Mouse (Mus musculus): Measurements from ENCODE around the gene Slc26a5. TPM values are rescaled to one million over a fixed set of nuclear protein-coding genes. Genes with fewer than 3 reads are reported as not detected.

Slc26a5 gene
- polyA plus RNA-seq, 1 experiment from 2014 or later, result 0.34 TPM

DNA sequence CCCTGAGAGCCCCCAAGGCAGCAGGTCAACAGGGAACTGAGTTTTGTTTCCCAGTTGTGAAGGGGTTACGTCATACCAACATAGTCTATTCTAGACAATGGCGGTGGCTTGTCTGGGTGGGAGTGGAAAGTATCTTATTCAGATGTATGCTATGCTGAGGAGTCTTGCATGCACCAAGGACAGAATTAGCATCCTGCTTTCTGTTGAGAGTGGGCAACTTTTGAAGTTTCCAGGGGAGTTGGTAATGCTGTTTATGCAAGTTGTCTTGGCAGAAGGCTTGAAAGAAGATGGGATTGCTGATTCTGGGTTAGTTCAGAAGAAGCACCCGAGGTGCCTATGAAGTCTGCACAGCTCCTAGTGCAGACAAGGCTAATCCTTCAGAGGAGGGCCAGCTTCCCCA, 28.8 kb upstream of the Slc26a5 start:
- H3K27ac ChIP-seq (replicated peaks; ENCODE audit: low read depth, low read length), result no peak overlapping the region
- no peak overlapping the region for H3K9ac ChIP-seq (replicated peaks; ENCODE audit: low read length)
- no peak for DNase-seq
- no peaks in the 10 kb centered on the region for H3K27me3 ChIP-seq (ENCODE audit: control insufficient read depth, insufficient read depth, low read length)
- H3K9me3 ChIP-seq (ENCODE audit: control insufficient read depth, low read length), result no peaks in the 10 kb centered on the region
- H3K36me3 ChIP-seq (ENCODE audit: control insufficient read depth, insufficient read depth, low read length), result no peaks in the 10 kb centered on the region
- no peak overlapping the region for H3K4me3 ChIP-seq (replicated peaks; ENCODE audit: low read depth, low read length)
- WGBS, result 84% methylated on average over 3 of the region's 3 CpGs
- no peaks in the 10 kb centered on the region for H3K4me1 ChIP-seq (ENCODE audit: control insufficient read depth, insufficient read depth, low read length)
- no peak for ATAC-seq (ENCODE audit: low FRiP score, low TSS enrichment)
- H3K4me2 ChIP-seq (ENCODE audit: low read length), result no peak overlapping the region

DNA sequence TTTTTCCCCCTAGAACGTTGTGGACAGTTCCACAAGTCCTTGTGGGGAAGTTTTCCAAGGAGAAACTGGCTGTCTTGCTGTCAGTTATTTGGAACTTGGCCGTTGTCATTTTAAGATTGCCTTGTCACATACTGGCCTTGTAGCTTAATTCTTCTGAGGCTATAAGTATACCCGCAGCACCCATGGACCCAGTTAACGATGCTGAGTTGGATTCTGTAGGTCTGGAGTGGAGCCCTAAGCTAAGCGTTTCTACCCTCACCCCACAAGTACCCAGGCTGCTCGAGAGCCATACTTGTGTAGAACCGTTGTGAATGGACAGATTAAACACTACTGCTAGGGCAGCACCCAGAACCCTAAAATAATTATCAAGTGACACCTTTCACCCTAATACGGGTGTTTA, 1.3 kb upstream of the Slc26a5 start:
- Histone ChIP-seq H3K9ac (replicated peaks; ENCODE audit: low read length) (no peak overlapping the region), H3K4me1 (ENCODE audit: control insufficient read depth, insufficient read depth, low read length) (peaks cover 6% of the 10 kb centered on the region), H3K36me3 (ENCODE audit: control insufficient read depth, insufficient read depth, low read length) (no peaks in the 10 kb centered on the region), H3K27me3 (ENCODE audit: control insufficient read depth, insufficient read depth, low read length) (no peaks in the 10 kb centered on the region), H3K4me2 (ENCODE audit: low read length) (peak overlapping the region; percentile 62), H3K9me3 (ENCODE audit: control insufficient read depth, low read length) (no peaks in the 10 kb centered on the region), H3K4me3 (replicated peaks; ENCODE audit: low read depth, low read length) (no peak overlapping the region), H3K27ac (replicated peaks; ENCODE audit: low read depth, low read length) (0 out of 2 replicates have a peak overlapping the region, but pooled peaks have one; percentile 14)
- no peak for ATAC-seq (ENCODE audit: low FRiP score, low TSS enrichment)
- DNase-seq, result no peak
- 68% methylated on average over 8 of the region's 8 CpGs for WGBS

DNA sequence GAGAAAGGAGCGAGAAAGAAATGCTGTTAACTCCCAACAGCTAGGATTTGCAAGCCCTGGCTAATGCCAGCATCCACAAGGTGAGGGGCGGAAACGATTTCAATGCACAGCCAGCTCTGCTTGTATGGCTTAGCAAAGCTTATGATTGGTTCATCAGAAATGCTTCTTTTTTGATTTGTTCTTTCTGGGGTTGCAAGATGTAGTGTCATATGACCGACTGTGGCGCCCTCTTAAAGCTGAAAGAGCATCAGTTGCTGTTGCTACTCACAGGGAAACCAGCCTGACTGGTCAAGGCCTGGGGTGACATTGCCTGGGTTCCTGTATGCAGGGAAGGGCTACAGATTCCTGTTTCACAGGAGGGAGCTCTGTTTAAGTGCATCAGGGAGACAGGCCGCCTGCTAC, 908 bp upstream of the Slc26a5 start:
- peak; percentile 76 for DNase-seq
- Histone ChIP-seq H3K9me3 (ENCODE audit: control insufficient read depth, low read length) (no peaks in the 10 kb centered on the region), H3K4me1 (ENCODE audit: control insufficient read depth, insufficient read depth, low read length) (peaks cover 6% of the 10 kb centered on the region), H3K27me3 (ENCODE audit: control insufficient read depth, insufficient read depth, low read length) (no peaks in the 10 kb centered on the region), H3K4me3 (replicated peaks; ENCODE audit: low read depth, low read length) (peak overlapping the region; percentile 33), H3K4me2 (ENCODE audit: low read length) (peak overlapping the region; percentile 62), H3K27ac (replicated peaks; ENCODE audit: low read depth, low read length) (0 out of 2 replicates have a peak overlapping the region, but pooled peaks have one; percentile 14), H3K36me3 (ENCODE audit: control insufficient read depth, insufficient read depth, low read length) (no peaks in the 10 kb centered on the region), H3K9ac (replicated peaks; ENCODE audit: low read length) (no peak overlapping the region)
- peak; percentile 78; the same call in 1 of the 2 replicates for ATAC-seq (ENCODE audit: low FRiP score, low TSS enrichment)
- 4% methylated on average over 6 of the region's 6 CpGs for WGBS

DNA sequence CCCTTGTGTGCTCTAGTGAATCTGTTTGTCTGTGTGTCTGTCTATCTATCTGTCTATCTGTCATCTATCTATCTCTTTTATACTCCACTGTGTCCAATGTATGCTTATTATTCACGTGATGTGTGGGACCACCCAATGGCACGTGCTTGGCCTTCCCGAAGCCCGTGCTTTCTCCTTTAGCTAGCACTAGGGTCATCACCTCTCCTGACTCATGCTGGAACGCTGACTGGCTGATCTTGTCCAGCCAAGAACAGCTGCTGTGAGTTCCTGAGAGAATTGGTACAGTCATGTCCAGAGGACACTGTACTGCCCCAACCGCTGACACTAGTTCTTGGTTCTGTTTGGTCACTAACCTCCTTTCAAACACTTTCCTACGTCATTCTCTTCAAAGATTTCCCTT, 6.8 kb downstream of the Slc26a5 start:
- ATAC-seq (ENCODE audit: low FRiP score, low TSS enrichment) (no peak), DNase-seq (no peak)
- Histone ChIP-seq H3K27me3 (ENCODE audit: control insufficient read depth, insufficient read depth, low read length) (no peaks in the 10 kb centered on the region), H3K4me1 (ENCODE audit: control insufficient read depth, insufficient read depth, low read length) (no peaks in the 10 kb centered on the region), H3K4me2 (ENCODE audit: low read length) (no peak overlapping the region), H3K9me3 (ENCODE audit: control insufficient read depth, low read length) (no peaks in the 10 kb centered on the region), H3K36me3 (ENCODE audit: control insufficient read depth, insufficient read depth, low read length) (no peaks in the 10 kb centered on the region), H3K9ac (replicated peaks; ENCODE audit: low read length) (no peak overlapping the region), H3K4me3 (replicated peaks; ENCODE audit: low read depth, low read length) (no peak overlapping the region), H3K27ac (replicated peaks; ENCODE audit: low read depth, low read length) (no peak overlapping the region)
- WGBS, result 87% methylated on average over 7 of the region's 7 CpGs

DNA sequence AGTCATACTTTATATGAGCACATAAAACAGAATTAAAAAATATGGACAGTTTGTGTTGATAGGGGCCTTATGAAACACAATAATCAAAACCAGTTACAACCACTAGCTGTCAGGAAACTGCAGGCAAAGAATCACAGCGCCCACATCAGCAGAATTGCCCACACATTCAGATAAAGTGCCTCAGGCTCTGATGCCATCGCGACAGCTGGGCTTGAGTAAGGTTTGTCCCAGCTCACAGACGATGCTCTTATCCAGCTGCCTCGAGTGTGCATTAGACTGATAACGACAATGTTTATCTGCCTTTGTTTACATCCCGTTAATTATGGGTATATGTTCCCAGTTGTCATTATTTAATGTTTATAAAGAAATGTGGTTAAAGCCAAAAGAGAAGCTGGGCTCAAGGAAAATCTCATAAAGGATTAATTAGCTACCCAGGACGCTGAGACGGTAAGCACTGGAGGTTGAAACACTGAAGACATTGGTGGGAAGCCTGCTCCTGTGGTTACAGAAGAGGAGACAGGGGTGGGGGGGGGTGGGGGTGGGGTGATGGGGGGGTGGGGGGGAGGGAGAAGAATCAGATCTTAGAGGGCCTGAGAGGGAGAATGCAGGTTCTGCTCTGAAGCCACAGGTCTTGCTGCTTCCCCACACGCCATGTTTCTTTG, 13.6 kb downstream of the Slc26a5 start:
- H3K27ac ChIP-seq (replicated peaks; ENCODE audit: low read depth, low read length), result peak overlapping the region; percentile 45; the same call in 1 of the 2 replicates
- no peaks in the 10 kb centered on the region for H3K4me1 ChIP-seq (ENCODE audit: control insufficient read depth, insufficient read depth, low read length)
- H3K36me3 ChIP-seq (ENCODE audit: control insufficient read depth, insufficient read depth, low read length), result no peaks in the 10 kb centered on the region
- no peak overlapping the region for H3K4me2 ChIP-seq (ENCODE audit: low read length)
- H3K9me3 ChIP-seq (ENCODE audit: control insufficient read depth, low read length), result no peaks in the 10 kb centered on the region
- WGBS, result 47% methylated on average over 10 of the region's 10 CpGs
- ATAC-seq (ENCODE audit: low FRiP score, low TSS enrichment) (no peak; the same call in 1 of the 2 replicates), DNase-seq (peak; percentile 68)
- H3K9ac ChIP-seq (replicated peaks; ENCODE audit: low read length), result no peak overlapping the region
- H3K27me3 ChIP-seq (ENCODE audit: control insufficient read depth, insufficient read depth, low read length), result no peaks in the 10 kb centered on the region
- H3K4me3 ChIP-seq (replicated peaks; ENCODE audit: low read depth, low read length), result no peak overlapping the region

DNA sequence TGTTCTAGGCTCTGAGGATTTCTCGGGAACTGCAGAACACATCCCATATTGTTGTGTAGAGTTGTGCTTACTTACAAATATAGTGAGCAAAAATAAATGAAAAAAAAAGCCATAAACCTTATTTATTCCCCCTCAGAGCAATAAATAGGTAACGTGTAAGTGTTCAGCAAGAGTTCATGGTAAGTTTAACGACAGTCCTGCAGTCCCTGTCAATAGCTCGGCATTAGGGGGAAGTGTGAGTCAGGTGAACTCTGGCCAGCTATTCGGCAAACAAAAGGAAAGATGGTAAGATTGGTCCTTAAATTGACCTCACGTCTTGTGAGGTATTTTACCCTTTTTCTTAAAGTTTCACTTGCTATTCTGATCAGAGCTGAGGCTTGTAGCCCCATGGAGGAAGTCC, 18.0 kb downstream of the Slc26a5 start:
- no peaks in the 10 kb centered on the region for H3K36me3 ChIP-seq (ENCODE audit: control insufficient read depth, insufficient read depth, low read length)
- ATAC-seq (ENCODE audit: low FRiP score, low TSS enrichment) (no peak), DNase-seq (no peak)
- WGBS, result 89% methylated on average over 6 of the region's 6 CpGs
- H3K27ac ChIP-seq (replicated peaks; ENCODE audit: low read depth, low read length), result no peak overlapping the region
- H3K9me3 ChIP-seq (ENCODE audit: control insufficient read depth, low read length), result no peaks in the 10 kb centered on the region
- no peak overlapping the region for H3K4me2 ChIP-seq (ENCODE audit: low read length)
- no peak overlapping the region for H3K9ac ChIP-seq (replicated peaks; ENCODE audit: low read length)
- no peaks in the 10 kb centered on the region for H3K4me1 ChIP-seq (ENCODE audit: control insufficient read depth, insufficient read depth, low read length)
- H3K4me3 ChIP-seq (replicated peaks; ENCODE audit: low read depth, low read length), result no peak overlapping the region
- H3K27me3 ChIP-seq (ENCODE audit: control insufficient read depth, insufficient read depth, low read length), result no peaks in the 10 kb centered on the region

DNA sequence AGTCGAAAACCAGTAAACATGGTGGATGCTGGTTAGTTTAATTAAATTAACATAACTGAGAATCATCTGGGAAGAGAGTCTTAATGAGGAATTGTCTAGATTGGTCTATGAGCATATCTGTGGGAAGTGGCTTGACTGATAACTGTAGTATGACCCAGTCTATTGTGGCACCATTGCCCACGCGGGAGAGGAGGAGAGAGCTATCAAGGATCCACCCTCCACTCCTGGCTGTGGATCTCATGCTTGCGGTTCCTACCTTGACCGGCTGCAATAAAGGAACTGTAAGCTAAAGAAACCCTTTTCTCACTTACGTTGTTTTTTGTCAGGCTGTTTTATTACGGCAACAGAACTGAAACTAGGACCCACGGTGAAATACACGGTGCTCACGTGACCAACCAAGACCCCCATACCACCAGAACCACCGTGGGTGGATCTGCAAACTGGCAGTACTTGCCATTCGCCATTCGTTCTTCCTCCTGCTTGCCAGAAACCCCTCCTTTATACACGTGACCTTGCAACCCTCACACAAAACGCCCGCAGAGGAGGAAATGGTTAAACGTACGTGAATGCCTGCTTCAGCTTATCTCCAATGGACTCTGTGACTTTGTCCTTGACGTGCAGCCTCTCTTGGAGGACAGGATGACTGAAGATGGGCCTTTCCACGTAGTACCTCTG, 18.7 kb downstream of the Slc26a5 start:
- ATAC-seq (ENCODE audit: low FRiP score, low TSS enrichment), result no peak
- WGBS, result 89% methylated on average over 20 of the region's 20 CpGs
- H3K9me3 ChIP-seq (ENCODE audit: control insufficient read depth, low read length), result no peaks in the 10 kb centered on the region
- no peak overlapping the region for H3K27ac ChIP-seq (replicated peaks; ENCODE audit: low read depth, low read length)
- H3K9ac ChIP-seq (replicated peaks; ENCODE audit: low read length), result no peak overlapping the region
- no peaks in the 10 kb centered on the region for H3K36me3 ChIP-seq (ENCODE audit: control insufficient read depth, insufficient read depth, low read length)
- no peaks in the 10 kb centered on the region for H3K4me1 ChIP-seq (ENCODE audit: control insufficient read depth, insufficient read depth, low read length)
- DNase-seq, result no peak
- H3K27me3 ChIP-seq (ENCODE audit: control insufficient read depth, insufficient read depth, low read length), result no peaks in the 10 kb centered on the region
- no peak overlapping the region for H3K4me2 ChIP-seq (ENCODE audit: low read length)
- H3K4me3 ChIP-seq (replicated peaks; ENCODE audit: low read depth, low read length), result no peak overlapping the region

DNA sequence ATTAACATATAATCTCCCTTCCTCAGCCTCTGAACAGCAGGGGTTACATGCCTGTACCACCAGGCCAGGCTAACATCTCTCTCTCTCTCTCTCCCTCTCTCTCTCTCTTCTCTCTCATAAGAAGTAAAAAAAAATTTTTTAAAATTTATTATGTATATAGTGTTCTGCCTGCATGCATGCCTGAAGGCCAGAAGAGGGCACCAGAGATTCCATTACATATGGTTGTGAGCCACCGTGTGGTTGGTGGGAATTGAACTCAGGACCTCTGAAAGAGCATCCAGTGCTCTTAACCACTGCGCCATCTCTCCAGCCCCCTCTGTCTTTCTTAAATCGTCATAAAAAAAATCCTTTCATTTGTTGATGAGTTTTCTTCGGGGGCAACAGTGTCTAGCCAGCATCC, 20.7 kb downstream of the Slc26a5 start:
- 74% methylated on average over 4 of the region's 4 CpGs for WGBS
- H3K36me3 ChIP-seq (ENCODE audit: control insufficient read depth, insufficient read depth, low read length), result no peaks in the 10 kb centered on the region
- no peak for ATAC-seq (ENCODE audit: low FRiP score, low TSS enrichment)

DNA sequence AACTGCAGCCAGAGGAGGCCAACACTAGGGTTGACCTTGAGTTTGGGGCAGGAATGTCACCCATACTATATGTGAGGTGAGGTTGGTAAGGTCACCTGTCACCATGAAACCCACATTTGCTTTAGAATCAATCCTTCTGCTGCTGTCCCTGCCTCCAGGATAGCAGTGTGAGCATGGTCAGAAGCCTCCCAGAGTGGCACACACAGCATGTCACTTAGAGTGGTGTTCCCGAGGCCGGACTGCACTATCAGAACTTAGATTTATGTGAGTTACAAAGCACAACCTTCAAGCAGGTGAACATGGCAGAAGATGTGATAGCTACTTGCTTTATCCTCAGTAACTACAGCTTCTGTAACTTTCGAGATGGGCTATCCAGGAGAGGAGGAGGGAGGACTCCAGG, 33.6 kb downstream of the Slc26a5 start:
- no peaks in the 10 kb centered on the region for H3K4me1 ChIP-seq (ENCODE audit: control insufficient read depth, insufficient read depth, low read length)
- H3K27ac ChIP-seq (replicated peaks; ENCODE audit: low read depth, low read length), result no peak overlapping the region
- H3K9me3 ChIP-seq (ENCODE audit: control insufficient read depth, low read length), result no peaks in the 10 kb centered on the region
- no peak for DNase-seq
- no peak overlapping the region for H3K4me2 ChIP-seq (ENCODE audit: low read length)
- 80% methylated on average over 3 of the region's 3 CpGs for WGBS
- no peaks in the 10 kb centered on the region for H3K36me3 ChIP-seq (ENCODE audit: control insufficient read depth, insufficient read depth, low read length)
- no peak overlapping the region for H3K9ac ChIP-seq (replicated peaks; ENCODE audit: low read length)
- ATAC-seq (ENCODE audit: low FRiP score, low TSS enrichment), result no peak
- H3K4me3 ChIP-seq (replicated peaks; ENCODE audit: low read depth, low read length), result no peak overlapping the region
- H3K27me3 ChIP-seq (ENCODE audit: control insufficient read depth, insufficient read depth, low read length), result no peaks in the 10 kb centered on the region

More for the DNA sequence above, 20.7 kb downstream of the Slc26a5 start:
- no peak overlapping the region for H3K27ac ChIP-seq (replicated peaks; ENCODE audit: low read depth, low read length)
- no peaks in the 10 kb centered on the region for H3K4me1 ChIP-seq (ENCODE audit: control insufficient read depth, insufficient read depth, low read length)
- no peaks in the 10 kb centered on the region for H3K27me3 ChIP-seq (ENCODE audit: control insufficient read depth, insufficient read depth, low read length)
- DNase-seq, result peak; percentile 21
- H3K9ac ChIP-seq (replicated peaks; ENCODE audit: low read length), result no peak overlapping the region
- H3K4me2 ChIP-seq (ENCODE audit: low read length), result no peak overlapping the region
- no peaks in the 10 kb centered on the region for H3K9me3 ChIP-seq (ENCODE audit: control insufficient read depth, low read length)
- H3K4me3 ChIP-seq (replicated peaks; ENCODE audit: low read depth, low read length), result no peak overlapping the region
